Mouse (Mus musculus) spleen, adult 2 months (tissue): ENCODE data around the gene Nap1l2.
"Not testable (repeated sequence)": the region's sequence is repeated elsewhere in the genome, so short reads cannot be mapped to it uniquely, and the experiment has no call there.

Source experiments
- CTCF ChIP-seq: fragments of 200-500 bp; IDR thresholded peaks from 2 replicates; pipeline ENCODE4 v1.5.1; 2011; ENCODE audit warnings: mild to moderate bottlenecking, inconsistent platforms; ENCODE audit not compliant: insufficient read depth, insufficient read length, insufficient replicate concordance; ENCODE audit errors: extremely low read depth
- POLR2A ChIP-seq: fragments of 200-500 bp; IDR thresholded peaks from 2 replicates; pipeline ENCODE4 v1.6.1; 2011; ENCODE audit warnings: low read depth, low read length, inconsistent platforms

- TF ChIP-seq POLR2A, CTCF: not testable (repeated sequence)
Observed at GRCm38 (mm10) chrX:103164948-103165605, 21.4 kb downstream of the Nap1l2 start.
